Mouse (Mus musculus) forebrain, embryonic 11.5 days (tissue): ENCODE measurements around the gene Hdac7. TPM values are rescaled to one million over a fixed set of nuclear protein-coding genes. Genes with fewer than 3 reads are reported as not detected.

Experiments used
- ATAC-seq: fragments of 200-750 bp; cut with Nextera tagmentation; replicated peaks from 2 replicates; pipeline ENCODE4 v1.8.0; 2017; ENCODE audit warnings: moderate TSS enrichment; ENCODE audit not compliant: low FRiP score
- DNase-seq: peaks from one replicate; pipeline ENCODE4 v3.0.0-alpha.2; 2017; ENCODE audit warnings: low spot score
- H3K27ac ChIP-seq: fragments of 300-500 bp; sonication (generic); 2 replicates; pipeline ENCODE4 v1.5.1; 2014; ENCODE audit warnings: low read depth, low read length
- H3K27me3 ChIP-seq: fragments of 300-500 bp; sonication (generic); 2 replicates; pipeline ENCODE4 v1.6.1; 2014; ENCODE audit warnings: mild to moderate bottlenecking, low read length, mixed read lengths; ENCODE audit not compliant: control insufficient read depth, insufficient read depth
- H3K36me3 ChIP-seq: fragments of 300-500 bp; sonication (generic); 2 replicates; pipeline ENCODE4 v1.6.1; 2014; ENCODE audit warnings: mild to moderate bottlenecking, low read length, moderate library complexity, mixed read lengths; ENCODE audit not compliant: control insufficient read depth, insufficient read depth
- H3K4me1 ChIP-seq: fragments of 300-500 bp; sonication (generic); replicated peaks from 2 replicates; pipeline ENCODE4 v1.6.1; 2014; ENCODE audit warnings: low read length, mixed read lengths; ENCODE audit not compliant: control insufficient read depth, insufficient read depth
- H3K4me2 ChIP-seq: fragments of 300-500 bp; sonication (generic); 2 replicates; pipeline ENCODE4 v1.6.1; 2014; ENCODE audit warnings: low read depth, mild to moderate bottlenecking, low read length, moderate library complexity, mixed read lengths; ENCODE audit not compliant: severe bottlenecking
- H3K4me3 ChIP-seq: fragments of 300-500 bp; sonication (generic); 2 replicates; pipeline ENCODE4 v1.5.1; 2014; ENCODE audit warnings: low read depth, low read length
- H3K9ac ChIP-seq: fragments of 300-500 bp; sonication (generic); 2 replicates; pipeline ENCODE4 v1.6.1; 2014; ENCODE audit warnings: low read length
- H3K9me3 ChIP-seq: fragments of 300-500 bp; sonication (generic); 2 replicates; pipeline ENCODE4 v1.6.1; 2016; ENCODE audit warnings: low read length, mixed read lengths; ENCODE audit not compliant: control insufficient read depth
- whole genome bisulfite sequencing: fragments of 180-500 bp; shearing (Covaris S2); extraction: QIAGEN DNeasy Blood & Tissue Kit; methylation state at CpG from one replicate; pipeline ENCODE4 v1.1.7; 2014; 5-methylcytosine and 5-hydroxymethylcytosine counted together
- polyA plus RNA-seq: library from polyadenylated mRNA; unstranded; fragments of >200 nt; fragmentation: Nextera tagmentation; extraction: Ambion mirVana; gene quantifications from 2 replicates; pipeline ENCODE4 v1.2.1, GENCODE M21; 2014

The Hdac7 gene
- polyA plus RNA-seq, 1 experiment from 2014 or later = 23.9 TPM

DNA sequence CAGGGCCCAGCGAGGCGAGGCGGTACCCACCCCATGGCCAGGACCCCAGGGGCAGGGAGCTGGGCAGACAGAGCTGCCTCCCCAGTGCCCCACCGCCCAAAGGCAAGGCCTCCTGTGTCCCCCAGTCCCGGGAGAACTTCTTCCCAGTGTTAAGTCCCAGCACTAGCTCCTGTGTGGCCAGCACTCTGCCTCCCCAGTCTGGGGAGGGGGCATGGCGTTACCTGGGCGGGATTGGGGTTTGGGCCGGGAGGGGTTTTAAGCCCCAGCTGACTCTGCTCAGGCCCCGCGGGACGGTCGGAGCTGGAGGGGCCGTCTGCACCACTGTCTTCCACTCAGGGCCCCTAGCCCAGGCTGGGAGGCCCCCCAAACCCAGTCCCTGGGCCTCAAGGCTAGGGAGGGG, 43.4 kb downstream of the Hdac7 start:
- Histone ChIP-seq H3K4me2 (no peak overlapping the region), H3K36me3 (no peaks in the 10 kb centered on the region), H3K27ac (no peak overlapping the region), H3K9me3 (no peaks in the 10 kb centered on the region), H3K27me3 (no peaks in the 10 kb centered on the region), H3K9ac (no peak overlapping the region), H3K4me3 (no peak overlapping the region), H3K4me1 (peaks cover 8% of the 10 kb centered on the region; the same call in 1 of the 2 replicates)
- 87% methylated on average over 13 of the region's 13 CpGs for WGBS
- ATAC-seq (no peak), DNase-seq (no peak)

DNA sequence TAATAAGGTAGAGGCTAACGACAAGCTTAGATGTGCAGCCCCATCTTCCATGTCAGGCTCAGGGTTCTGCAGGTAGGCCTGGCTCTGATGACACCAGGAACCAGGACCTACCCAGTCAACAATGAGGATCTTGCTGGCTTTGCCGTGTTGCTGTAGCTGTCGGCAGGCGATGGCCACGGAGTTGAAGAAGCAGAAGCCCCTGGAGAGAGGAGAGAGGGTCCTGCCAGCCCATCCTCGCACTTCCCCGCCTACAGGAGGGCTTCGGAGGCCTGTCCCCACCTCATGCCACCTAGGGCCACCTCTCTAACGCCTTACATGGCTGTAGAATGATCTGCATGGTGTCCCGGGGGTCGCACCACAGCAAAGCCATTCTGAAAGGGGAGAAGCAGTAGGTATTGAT, 44.9 kb downstream of the Hdac7 start:
- Histone ChIP-seq H3K9ac (no peak overlapping the region), H3K4me2 (no peak overlapping the region), H3K27me3 (no peaks in the 10 kb centered on the region), H3K4me1 (peaks cover 8% of the 10 kb centered on the region; the same call in 1 of the 2 replicates), H3K4me3 (no peak overlapping the region), H3K9me3 (no peaks in the 10 kb centered on the region), H3K27ac (no peak overlapping the region), H3K36me3 (no peaks in the 10 kb centered on the region)
- DNase-seq (no peak), ATAC-seq (no peak)
- WGBS = 86% methylated on average over 11 of the region's 11 CpGs

DNA sequence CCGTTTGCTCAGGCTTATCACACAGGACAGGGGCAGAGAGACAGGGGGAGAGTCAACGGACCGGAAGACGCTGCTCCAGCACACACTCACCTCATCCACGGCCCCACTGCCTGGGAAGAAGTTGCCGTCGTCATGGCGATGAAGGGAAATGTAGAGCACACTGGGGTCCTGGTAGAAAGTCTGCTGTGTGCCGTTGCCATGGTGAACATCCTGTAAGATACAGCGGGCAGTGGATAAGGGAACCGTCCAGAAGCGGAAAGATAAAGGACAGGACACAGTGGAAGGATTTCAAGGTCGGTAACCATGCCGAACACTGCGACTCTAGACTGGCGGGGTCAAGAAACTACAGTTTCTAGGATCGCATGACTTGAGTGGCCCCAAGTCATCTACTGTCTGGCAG, 46.2 kb downstream of the Hdac7 start:
- no peak overlapping the region for H3K4me2 ChIP-seq

DNA sequence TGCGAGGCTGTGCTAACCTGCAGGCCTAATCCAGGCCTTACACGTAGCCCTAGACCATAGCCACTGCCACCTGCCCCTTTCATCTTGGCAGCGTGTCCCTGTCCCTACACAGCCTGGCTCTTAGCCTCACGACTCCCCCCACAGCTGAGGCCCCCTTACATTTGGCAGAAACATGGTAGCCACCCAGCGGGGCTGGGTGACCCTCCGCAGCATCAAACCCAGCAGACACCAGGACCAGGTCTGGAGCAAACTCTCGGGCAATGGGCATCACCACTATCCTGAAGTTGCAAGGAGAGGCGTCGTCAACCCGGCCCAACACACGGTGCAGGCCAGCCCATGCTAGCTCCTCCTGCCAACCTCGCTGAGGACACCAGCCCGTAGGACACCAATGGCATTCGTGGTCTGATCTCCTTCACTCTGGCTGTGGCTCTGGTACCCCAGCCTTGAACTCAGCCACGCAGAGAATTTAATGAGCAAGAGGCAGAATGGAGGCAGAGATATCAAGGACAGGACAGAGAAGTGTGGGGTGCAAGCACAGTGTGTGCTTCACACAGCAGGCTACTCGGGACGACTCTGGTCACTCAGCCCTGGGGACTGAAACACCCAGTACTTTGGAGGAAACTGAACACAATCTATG, 47.5 kb downstream of the Hdac7 start:
- peaks cover 4% of the 10 kb centered on the region; the same call in 1 of the 2 replicates for H3K4me1 ChIP-seq
- no peak overlapping the region for H3K27ac ChIP-seq
- 93% methylated on average over 17 of the region's 17 CpGs for WGBS
- H3K9ac ChIP-seq = no peak overlapping the region
- H3K27me3 ChIP-seq = no peaks in the 10 kb centered on the region
- H3K4me2 ChIP-seq = no peak overlapping the region
- H3K4me3 ChIP-seq = no peak overlapping the region
- ATAC-seq (no peak), DNase-seq (no peak)
- no peaks in the 10 kb centered on the region; the same call in 1 of the 2 replicates for H3K36me3 ChIP-seq
- no peaks in the 10 kb centered on the region for H3K9me3 ChIP-seq

More for the DNA sequence above, 46.2 kb downstream of the Hdac7 start:
- H3K9me3 ChIP-seq = no peaks in the 10 kb centered on the region
- no peaks in the 10 kb centered on the region for H3K27me3 ChIP-seq
- 49% methylated on average over 17 of the region's 17 CpGs for WGBS
- peak; percentile 73 for DNase-seq
- H3K4me1 ChIP-seq = peaks cover 8% of the 10 kb centered on the region; the same call in 1 of the 2 replicates
- no peak overlapping the region for H3K4me3 ChIP-seq
- no peak overlapping the region for H3K27ac ChIP-seq
- peak; percentile 70 for ATAC-seq
- no peaks in the 10 kb centered on the region; the same call in 1 of the 2 replicates for H3K36me3 ChIP-seq
- no peak overlapping the region for H3K9ac ChIP-seq

DNA sequence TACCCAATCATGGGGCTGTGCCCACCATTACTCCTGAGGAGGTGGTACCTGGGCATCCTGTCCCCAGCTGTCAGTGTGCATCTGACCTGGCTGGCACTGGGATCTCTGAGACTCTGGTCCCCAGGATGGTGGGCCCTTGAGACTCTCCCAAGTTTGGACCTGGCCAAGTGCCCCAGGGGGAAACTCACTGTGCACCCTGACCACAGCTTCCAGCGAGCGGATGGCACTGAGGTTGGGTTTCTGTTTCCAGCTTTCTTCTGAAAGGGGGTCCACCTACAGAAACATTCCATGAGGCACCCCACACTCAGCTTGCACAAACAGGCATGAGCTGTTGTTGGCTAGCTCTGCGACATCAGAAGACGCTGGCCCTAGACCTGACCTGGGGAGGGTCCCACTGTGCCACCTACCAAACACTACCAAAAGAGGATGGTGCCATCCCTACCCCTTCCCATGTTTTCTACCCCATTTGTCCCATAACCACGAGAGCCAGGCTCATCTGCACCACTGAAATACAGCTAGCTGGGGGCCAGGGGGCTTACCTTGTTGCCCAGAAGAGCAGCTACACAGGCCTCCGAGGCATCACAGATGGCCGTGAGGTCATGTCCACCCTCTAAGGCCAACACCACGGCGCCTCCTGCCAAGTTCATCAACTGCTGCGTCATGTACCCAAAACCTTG, 48.6 kb downstream of the Hdac7 start:
- H3K9ac ChIP-seq = no peak overlapping the region
- DNase-seq = no peak
- ATAC-seq = no peak
- no peak overlapping the region for H3K27ac ChIP-seq
- no peaks in the 10 kb centered on the region; the same call in 1 of the 2 replicates for H3K36me3 ChIP-seq
- H3K27me3 ChIP-seq = no peaks in the 10 kb centered on the region
- no peak overlapping the region for H3K4me2 ChIP-seq
- peaks cover 4% of the 10 kb centered on the region; the same call in 1 of the 2 replicates for H3K4me1 ChIP-seq
- 96% methylated on average over 10 of the region's 10 CpGs for WGBS
- H3K9me3 ChIP-seq = no peaks in the 10 kb centered on the region
- no peak overlapping the region for H3K4me3 ChIP-seq

DNA sequence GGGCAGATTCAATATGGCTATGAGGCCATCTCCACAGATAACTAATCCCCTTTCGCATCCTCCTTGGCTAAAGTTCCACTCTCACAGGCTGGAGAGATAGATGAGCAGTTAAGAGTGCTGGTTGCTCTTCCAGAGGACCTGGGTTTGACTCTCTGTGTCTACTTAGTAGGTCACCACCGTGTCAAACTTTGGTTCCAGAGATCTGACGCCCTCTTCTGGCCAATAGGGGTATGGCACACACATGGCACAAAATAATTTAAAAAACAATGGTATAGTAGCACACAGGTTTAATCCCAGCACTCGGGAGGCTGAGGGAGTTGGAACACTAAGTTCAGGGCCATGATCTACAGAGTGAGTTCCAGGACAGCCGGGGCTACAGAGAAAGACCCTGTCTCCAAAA, 50.0 kb downstream of the Hdac7 start:
- no peak overlapping the region for H3K4me2 ChIP-seq
- no peaks in the 10 kb centered on the region; the same call in 1 of the 2 replicates for H3K36me3 ChIP-seq
- 73% methylated on average over 5 of the region's 5 CpGs for WGBS
- H3K9me3 ChIP-seq = no peaks in the 10 kb centered on the region
- DNase-seq (no peak), ATAC-seq (no peak)
- H3K9ac ChIP-seq = no peak overlapping the region
- H3K27ac ChIP-seq = no peak overlapping the region
- no peaks in the 10 kb centered on the region for H3K27me3 ChIP-seq
- H3K4me3 ChIP-seq = no peak overlapping the region
- H3K4me1 ChIP-seq = peaks cover 4% of the 10 kb centered on the region; the same call in 1 of the 2 replicates

DNA sequence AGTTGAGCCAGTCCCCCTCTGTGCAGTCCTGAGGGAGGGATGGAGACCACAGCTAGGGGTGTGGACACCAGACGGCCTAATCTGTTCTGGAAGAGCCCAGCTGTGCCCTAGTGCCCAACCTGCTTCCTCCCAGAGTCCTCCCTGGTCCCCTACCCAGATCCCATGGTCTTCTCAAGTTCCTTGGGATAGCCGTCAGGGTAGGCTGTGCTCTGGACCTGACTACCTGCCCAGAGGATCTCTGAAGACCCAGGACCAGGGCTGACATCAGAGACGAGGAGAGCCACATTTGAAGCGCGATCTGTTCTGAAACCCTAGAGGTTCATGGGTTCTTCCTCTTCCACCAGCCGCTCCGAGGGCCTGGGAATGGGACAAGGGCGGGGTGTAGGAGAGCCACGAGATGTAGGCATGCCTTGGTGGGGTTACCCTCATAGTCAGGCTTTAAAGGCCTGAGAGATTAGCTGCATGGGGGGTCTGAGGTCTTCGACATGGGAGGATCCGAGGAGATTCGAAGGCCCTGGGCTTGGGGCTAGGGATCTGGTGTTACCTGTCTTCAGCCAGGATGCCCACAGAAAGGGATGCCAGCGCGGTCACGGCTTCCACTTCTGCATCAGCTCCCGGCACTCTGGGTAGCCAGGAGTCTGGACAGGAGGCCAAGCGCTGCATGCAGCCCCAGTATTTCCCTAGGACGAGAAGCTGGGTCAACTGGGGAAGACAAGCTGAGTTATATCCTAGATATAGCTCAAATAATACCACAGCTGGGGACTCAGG, 50.7 kb downstream of the Hdac7 start:
- ATAC-seq = no peak
- Histone ChIP-seq H3K36me3 (no peaks in the 10 kb centered on the region; the same call in 1 of the 2 replicates), H3K9ac (no peak overlapping the region)

DNA sequence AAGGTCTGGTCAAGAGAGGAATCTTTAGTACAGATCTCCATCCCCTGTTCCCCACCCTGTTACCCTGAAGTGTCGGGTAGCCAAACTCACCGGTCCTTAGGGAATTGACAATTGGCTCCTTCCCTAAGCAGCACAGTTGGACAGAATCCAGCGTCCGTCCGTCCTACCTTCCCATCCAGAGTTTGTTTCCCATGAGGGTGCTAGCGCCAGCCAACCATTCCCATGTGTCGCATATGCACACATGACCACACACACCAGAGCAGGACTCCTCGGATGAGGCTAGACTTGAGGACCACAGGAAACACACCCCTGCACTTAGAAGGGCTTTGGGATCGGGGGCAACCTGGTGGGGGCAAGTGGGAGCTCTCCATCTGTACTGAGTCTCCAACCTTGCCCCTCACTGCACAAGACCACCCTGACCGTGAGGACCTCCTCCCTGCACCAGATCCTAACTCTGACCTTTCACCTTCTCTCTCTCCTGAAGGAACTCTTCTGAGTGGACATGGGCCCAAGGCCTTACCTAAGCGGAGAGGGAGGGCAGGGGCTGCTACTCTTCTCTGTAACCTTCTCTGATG, 53.1 kb downstream of the Hdac7 start:
- Histone ChIP-seq H3K36me3 (no peaks in the 10 kb centered on the region; the same call in 1 of the 2 replicates), H3K4me3 (no peak overlapping the region), H3K9me3 (no peaks in the 10 kb centered on the region), H3K27ac (no peak overlapping the region), H3K4me1 (no peaks in the 10 kb centered on the region), H3K9ac (no peak overlapping the region), H3K27me3 (no peaks in the 10 kb centered on the region), H3K4me2 (no peak overlapping the region)
- ATAC-seq (no peak), DNase-seq (no peak)
- WGBS = 93% methylated on average over 11 of the region's 11 CpGs

More for the DNA sequence above, 50.7 kb downstream of the Hdac7 start:
- H3K27me3 ChIP-seq = no peaks in the 10 kb centered on the region
- no peak for DNase-seq
- no peak overlapping the region for H3K27ac ChIP-seq
- H3K4me2 ChIP-seq = no peak overlapping the region
- H3K9me3 ChIP-seq = no peaks in the 10 kb centered on the region
- H3K4me3 ChIP-seq = no peak overlapping the region
- 94% methylated on average over 18 of the region's 18 CpGs for WGBS
- peaks cover 4% of the 10 kb centered on the region; the same call in 1 of the 2 replicates for H3K4me1 ChIP-seq
